Mouse (Mus musculus): ENCODE results near the gene Sestd1.

Gene Sestd1

DNA sequence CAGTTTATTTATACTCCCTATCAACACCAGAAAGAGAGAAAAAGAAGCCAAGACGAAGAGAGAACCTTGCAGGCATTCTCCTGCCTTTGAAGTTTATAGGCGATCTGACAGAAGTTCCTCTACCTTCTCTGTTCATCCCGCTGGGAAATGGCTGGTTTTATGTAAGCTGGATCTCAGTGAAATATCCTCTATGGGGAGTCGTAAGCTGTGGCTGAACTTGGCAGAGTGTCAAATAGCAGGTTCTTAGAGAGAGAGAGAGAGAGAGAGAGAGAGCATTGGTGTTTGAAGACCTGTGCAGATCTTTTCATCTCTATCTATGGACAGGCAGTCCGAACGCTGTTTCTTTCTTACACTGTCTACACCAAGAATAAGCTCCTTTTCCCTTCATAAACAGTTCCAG, 107.0 kb downstream of the Sestd1 start:
- peak; percentile 10 for DNase-seq (ENCODE audit: low spot score)

DNA sequence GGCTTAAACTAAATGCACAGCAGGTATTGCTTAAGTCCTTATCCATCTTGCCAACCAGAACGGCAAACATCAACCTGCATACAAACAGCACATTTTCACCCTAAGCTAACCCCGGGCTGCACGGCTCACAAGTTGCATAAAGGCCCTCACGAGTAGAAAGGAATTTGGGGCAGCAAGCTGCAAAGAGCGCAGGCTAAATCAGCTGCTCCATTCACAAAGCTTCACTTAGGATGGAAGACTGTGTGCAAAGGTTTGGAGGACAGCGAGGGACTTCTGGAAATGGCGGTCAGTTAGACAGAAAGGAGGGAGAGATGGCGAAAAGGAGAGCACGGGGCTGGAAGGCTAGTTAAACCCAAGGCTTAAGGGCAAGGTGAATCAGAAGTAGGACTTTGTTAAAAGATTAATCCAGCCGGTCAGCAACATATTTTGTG, 108.1 kb downstream of the Sestd1 start:
- DNase-seq (ENCODE audit: low spot score): peak; percentile 46

DNA sequence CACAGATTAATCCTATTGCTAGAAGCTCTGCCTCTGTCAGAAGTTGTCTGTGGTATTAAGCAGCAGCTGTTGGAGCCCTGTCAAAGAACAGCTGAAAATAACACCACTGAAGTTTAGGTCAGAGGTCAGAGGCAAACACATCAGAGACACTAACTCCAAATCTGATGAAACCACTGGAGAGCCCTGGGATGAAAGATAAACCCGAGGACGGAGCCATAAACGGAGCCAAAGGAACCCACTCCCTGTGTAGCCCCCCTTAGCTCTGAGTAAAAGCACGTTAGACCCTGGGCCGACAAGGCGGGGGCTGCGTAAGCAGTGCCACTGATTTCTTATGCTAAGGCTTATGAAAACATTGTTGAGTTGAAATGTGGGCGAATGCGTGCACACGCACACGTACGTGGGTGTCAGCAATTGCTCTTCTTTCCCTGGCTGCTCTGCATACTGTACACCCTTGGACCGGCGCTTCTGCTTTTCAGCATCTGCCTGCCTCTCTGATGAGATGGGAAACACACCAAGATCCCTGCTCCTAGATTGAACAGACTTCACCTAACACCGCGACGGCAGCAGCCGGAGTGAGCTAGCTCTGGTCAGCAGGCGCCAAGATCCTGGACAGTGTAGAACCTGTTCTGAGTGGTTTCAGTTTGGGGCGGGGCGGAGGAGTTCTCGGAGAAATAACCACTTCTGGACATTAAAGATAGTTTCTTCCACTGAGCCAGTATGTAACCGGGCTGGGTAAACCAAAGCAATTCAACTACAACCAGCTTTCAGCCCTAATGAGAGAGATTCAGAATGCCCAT, 108.8 kb downstream of the Sestd1 start:
- peak; percentile 71 for DNase-seq (ENCODE audit: low spot score)

DNA sequence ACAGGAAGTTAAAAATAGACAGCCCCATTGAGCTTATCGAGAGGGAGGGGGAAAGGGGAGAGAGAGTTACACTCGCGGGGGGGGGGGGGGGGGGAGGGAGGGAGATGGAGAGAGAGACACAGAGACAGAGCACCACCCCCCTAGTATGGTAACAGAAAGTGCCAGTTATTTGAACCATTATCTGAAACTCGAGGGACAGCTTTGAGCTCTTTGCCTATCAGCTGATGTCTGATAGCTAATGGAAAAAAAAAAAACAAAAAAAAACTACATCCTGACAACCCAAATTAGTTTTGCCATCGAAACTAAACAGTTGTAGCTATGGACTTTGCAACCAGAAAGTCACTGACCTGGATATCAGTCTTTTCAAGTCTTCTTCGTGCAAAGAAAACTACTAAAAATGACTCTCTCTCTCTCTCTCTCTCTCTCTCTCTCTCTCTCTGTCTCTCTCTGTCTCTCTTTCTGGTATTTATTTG, 109.7 kb downstream of the Sestd1 start, which contains the start of gene Ccdc141:
TSS of gene Ccdc141 (minus strand) at position 4 of the 473 bp plus-strand sequence.
- DNase-seq (ENCODE audit: low spot score): no peak

DNA sequence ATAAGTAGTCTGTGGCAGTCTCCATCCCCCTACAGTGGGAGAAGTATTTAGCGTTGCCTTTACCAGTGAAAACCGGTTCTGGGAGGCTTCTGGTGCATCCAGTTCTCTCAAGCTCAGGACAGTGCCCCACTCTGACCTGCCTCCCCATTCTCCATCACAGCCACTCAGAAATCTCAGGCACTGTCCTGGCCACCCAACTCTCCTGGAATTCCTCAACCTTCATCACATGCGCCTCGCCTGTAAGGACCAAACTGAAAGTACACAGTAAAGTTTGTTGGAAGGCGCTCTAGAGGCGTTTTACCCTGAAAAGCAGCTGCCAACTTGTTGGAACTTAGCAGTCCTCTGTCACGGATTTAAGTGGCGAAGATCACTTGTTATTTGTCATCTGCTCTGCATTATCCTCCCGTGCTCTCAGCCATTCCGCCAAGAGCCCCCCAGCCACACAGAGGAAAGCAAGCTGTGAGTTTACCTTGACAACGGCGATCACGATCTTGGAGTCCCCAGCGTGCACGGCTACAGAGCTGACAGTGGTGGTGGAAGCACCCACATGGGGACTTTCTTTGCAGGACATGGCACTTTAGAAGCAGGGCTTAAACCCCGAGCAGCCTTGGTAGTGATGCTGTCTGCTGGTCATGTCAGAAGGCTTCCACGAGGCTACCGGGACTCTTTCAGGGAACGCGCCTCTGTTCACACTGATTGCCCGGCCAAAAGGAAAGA, 110.3 kb downstream of the Sestd1 start:
- DNase-seq (ENCODE audit: low spot score): peak; percentile 68

DNA sequence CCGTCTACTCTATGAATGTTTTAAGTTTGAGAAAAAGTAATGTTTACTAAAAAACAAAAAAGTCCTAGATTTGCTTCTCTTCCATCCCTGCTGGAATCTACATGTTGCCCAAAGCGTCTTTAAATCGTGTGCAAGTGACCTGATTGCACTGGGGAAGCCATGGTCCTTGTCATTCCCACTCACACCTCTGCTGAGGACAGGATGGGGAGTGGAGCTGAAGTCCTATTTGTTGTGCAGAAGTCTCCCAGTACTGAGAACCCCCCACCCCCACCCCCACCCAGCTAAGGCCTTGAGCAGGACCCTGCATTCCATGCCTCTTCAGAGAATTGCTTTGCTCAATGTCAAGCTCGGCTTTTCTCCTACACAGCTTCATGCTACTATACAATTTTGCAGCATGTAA, 111.2 kb downstream of the Sestd1 start:
- no peak for DNase-seq (ENCODE audit: low spot score)

DNA sequence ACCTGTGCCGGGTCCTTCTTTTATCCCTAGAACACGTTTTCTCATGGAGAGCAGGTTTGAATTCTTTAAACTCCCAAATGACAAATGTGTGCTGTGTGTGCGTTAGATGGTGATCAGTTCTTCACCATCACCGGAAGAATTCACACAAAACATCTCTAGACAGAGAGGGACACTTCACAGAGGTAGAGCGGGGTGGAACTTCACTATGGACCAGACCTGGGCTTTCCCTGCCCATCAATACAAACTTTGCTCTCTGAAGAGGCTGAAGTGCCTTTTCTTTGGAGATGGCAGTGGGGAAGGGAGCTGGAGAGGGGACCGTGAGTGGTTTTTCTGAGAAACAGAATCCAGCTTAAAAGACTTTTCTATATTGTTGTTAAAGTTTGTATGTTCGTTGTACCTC, 111.6 kb downstream of the Sestd1 start:
- DNase-seq (ENCODE audit: low spot score): no peak

DNA sequence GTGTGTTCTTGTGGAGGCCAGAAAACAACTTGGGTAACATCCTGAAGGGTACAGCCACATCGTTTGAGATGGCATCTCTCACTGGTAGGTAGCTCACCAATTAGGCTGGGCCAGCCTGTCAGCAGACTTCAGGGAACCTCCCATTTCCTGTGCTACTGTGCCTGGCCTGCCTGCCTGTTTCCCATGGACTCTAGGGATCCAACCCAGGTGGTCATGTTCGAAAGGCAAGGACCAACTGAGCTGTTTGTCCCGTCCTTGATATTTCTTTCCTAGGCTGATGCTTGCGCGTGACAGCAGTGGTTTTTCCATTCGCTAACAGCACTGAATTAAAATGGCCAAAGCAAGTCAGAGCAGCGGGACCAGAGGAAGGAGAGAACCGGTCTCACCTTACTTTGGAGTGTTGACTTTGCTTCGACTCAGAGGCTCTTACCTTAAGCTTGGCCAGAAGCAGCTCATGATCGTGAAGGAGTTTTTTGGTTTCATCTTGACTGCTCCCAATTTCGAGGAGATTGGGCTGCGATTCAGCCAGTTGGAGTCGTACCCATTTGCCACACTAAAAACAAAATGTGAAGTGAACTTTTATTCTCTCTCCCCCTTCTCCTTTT, 112.2 kb downstream of the Sestd1 start:
- no peak for DNase-seq (ENCODE audit: low spot score)

DNA sequence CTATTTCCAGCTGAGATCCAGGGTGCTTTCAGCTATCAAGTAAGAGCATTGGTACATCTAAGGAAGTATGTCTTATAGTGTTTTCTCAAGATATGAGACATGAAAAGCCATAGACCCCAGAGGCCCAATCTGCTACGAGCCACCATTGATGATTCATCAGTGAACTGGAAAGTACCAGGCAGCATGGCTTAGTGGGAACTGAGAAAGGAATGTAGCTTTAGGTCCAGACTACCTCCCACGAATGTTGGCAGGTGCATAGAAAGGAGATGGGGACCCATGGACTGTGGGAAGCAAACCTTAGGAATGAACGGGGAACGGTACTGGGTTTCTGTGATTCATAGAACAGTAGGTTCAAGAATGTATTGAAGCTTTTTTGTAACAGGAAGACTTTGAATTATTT, 114.0 kb downstream of the Sestd1 start:
- DNase-seq (ENCODE audit: low spot score): no peak

DNA sequence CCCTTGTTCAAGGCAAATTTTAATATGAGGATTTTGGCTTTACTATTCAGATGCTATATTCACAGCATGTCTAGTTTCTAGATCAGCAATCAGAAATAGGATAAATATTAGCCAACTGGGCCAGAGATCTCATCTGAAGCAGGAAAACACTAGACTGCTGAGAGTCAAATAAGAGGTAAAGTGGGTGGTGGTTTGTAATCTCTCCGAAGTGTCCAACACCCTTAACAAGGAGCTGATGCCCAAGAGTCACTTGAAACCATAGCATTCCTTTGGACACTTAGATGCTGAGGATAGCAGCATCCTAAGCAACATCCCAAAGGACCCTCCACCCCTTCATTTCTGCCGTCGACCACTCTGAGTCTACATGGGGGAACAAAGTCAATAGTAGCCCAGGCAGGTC, 115.7 kb downstream of the Sestd1 start:
- no peak for DNase-seq (ENCODE audit: low spot score)

DNA sequence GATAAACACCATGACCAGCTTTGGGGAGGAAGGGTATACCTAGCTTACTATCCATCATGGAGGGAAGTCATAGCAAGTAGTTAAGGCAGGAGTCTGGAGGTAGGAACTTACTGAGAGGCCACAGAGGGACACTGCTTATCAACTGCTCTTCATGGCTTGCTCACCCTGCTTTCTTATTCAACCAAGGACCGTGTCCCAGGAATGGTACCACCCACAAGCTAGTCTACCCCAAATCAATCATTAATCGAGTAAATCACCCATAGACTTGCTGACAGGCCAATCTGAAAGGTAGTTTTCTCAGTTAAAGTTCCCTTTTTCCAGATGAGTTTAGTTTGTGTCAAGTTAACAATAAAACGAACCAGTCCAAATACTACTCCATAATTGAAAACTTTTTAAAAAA, 117.0 kb downstream of the Sestd1 start:
- no peak for DNase-seq (ENCODE audit: low spot score)

DNA sequence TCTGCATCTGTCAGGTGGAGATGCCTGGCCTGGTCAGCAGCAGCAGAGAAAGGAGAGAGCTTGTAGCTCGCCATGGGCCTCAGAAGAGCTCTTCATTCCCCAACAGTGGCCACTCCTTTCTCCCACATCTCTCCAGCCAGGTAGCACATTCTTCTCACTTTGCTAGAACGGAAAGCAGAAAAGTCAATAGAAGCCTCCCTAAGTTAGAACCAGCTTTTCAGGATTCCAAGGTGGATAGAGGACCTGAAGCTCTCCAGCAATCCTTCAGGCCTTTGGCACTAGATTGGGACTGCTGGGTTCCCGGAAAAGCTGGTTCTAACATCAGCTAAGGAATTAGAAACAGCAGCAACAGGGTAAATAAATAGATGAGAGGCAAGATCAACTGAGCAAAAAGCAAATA, 118.3 kb downstream of the Sestd1 start:
- DNase-seq (ENCODE audit: low spot score): no peak

DNA sequence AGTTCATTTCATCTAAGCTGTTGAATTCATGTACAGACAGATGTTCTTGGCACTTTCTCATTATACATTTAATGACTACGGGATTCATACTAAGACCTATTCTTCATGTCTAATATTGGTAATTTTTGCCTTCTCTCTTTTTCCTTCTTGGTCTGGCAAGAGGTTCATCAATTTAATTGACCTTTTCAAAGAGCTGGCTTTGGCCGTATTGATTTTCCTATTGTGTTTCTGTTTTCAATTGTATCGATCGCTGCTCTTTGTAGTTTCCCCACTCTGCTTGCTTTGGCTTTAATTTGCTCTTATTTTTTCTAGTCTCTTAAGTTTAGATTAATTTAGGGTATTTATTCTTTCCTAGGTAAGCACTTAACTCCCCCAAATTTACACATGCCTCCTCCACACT, 122.8 kb downstream of the Sestd1 start:
- DNase-seq (ENCODE audit: low spot score): no peak

DNA sequence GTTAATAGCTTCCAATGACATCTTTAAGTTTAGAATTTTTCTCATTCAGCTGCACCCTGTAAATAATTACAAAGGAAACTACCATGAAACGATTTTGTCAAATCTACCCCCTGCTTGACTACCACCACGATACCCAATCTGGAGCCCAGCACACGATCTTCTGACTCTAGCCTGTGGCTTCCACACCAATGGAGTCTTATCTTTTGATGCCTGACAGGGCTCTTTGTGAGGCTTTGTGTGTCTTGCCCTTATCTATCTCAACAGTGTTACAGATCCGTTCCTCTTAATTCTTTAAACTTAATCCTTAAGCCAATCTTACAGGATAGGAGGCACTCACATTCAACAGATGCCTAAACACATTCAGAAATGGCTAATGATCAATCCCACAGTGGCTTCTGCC, 126.3 kb downstream of the Sestd1 start:
- DNase-seq (ENCODE audit: low spot score): no peak

DNA sequence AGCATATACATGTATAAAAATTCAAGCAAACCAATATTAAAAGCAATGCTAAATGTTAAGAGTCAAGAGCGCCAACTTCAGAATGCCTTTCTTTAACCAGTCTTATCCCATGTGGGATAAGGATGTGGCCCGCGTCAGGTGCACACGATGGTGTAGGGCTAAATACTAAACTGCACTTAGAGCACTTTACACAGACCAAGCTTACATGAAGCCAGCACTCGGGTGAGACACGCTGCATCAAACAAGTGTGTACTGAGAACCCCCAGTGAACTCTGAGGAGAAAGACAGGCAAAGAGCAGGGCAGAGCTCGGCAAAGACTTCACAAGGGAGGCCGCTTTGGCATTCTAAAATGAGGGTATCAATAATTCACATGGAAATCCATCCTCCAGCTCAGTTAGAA, 129.1 kb downstream of the Sestd1 start:
- DNase-seq (ENCODE audit: low spot score): no peak

DNA sequence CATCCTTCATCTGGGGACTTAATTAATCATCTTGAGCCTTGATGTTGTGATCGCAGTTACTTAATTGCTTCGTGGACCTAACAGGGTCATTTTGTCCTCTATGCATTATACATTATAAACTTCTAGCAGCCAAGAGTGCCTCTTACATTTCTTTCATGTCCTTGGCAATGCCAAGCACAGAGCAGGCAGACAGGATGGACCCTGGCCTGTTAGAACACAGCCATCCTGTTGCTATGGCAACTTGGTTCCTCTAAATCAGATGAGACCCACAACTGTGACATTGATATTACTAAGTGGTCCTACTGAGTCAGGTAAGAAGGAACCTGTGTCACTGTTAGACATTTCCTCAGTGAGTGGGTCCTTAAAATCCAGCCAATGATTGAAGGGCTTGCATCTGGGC, 130.8 kb downstream of the Sestd1 start:
- DNase-seq (ENCODE audit: low spot score): no peak

DNA sequence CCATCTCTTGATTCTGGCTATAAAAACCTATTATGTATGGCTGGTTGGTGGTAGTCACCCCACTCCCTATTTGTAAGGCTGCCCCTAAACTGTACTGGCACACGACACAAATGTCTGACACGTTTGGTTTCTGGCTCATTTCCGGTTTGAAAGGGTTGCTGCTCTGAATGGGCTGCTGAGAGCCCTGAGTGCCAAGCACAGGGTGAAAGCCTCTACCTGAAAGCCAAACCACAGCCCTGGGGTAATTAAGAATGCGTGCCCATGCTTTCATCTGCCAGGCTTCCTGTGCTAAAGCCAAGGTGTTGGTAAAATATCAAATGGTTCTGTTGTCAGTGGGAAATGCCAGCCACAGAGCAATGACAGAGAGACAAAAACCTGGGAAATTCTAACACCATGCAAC, 132.2 kb downstream of the Sestd1 start:
- no peak for DNase-seq (ENCODE audit: low spot score)

DNA sequence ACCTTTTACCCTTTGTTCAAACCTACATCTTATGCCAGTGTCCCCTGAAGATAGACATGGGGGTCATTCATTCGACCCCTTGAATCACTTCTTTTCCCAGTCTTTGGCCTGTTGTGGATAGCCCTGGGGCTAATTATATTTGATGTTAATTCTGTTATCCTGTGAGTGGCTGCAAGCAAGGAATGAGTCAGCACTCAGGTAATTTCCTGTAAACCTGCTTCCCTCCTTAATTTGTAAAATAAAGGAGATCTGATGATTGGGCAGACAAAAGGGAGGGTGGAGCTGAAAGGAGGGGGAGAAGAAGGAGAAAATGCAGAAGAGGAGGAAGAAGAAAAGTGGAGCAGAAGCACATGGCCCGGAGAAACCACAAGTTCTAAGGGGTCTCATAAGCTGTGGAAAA, 133.4 kb downstream of the Sestd1 start:
- no peak for DNase-seq (ENCODE audit: low spot score)

DNA sequence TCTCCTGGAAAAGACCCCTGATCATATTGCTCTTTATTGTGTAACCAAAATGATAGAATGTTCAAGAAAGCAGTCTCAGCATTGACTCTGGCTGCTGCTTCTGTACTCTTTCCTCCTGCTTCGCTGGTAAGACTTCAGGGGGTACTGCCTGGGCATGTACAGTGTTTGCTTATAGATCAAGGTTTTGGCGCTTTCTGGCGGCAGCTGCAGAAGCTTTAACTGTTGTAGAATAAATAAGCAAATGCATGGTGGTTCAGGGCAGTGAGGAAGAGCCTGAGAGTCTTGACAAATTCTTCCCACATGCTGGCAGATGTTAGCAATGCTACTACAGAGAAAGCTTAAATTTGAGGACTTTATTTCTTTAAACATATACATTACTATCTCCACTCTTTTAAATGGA, 134.1 kb downstream of the Sestd1 start:
- no peak for DNase-seq (ENCODE audit: low spot score)

DNA sequence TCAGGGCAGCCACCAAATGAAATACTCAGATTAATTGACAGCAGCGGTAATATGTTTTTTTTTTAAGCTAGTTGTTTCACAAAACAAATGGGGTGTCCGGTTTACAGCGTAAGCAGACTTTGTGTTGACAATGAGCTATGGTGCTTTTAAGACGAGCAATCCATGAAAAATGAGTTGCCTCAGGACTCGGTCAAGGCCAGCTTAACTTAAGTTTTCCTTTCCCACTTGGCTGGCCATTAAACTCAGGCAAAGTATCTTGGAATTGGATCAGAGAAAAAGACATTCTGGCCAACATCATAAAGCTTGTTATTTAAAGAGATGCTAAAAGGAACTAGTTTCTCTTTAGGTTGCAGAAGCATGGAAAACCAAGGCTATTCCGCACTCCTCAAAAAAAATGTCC, 136.9 kb downstream of the Sestd1 start:
- no peak for DNase-seq (ENCODE audit: low spot score)

DNA sequence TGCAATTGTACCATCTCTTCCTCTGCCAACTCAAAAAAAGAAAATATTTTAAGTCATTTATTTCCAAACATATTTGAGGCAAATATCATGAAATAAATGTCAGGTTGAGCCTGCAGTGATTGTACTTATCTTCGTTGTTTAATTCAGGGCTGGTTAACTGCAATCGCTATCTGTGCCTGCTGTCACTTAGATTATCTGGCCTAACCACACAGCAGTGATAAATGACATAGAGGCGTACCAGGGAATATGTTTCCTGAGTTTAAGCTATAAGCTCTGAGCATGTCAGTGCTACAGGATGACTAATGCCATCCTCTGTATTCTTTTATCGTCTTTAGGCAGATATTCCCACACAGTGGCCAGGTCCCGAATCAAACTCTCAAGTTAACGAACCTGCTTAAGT, 141.5 kb downstream of the Sestd1 start:
- no peak for DNase-seq (ENCODE audit: low spot score)

DNA sequence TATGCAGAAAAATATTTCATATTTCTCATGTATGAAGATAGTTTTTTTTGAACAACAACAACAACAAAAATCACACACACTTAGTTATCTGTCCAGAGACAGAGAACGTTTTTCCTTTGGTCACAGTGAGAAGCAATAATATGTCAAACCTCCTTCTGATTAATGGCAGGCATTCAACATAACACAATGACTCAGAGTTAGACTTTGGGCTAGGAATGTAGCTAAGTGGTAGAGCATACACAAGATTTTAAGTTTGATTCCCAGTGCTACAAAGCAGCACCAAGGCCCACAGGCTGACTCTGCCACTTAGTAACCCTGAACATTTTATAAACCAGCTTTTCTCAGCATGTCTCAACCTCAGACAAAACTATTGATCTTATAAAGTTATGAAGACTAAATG, 145.5 kb downstream of the Sestd1 start:
- no peak for DNase-seq (ENCODE audit: low spot score)

DNA sequence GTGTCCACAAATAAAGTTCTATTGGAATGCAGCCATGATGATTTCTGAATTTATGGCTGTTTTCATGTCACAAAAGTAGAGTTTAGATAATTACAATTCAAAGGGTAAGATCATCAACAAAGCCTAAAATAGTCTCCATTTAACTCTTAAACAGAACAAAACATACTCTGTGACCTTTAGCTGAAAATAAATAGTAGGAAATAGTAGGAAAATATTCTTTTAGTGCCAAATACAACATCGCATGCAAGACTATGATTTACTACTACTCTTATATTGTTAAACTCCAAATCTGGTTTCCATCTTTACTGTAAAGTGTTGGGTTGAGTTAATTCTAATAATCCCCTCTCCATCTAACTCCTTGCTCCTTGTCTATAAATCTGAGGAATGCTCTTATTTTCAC, 147.0 kb downstream of the Sestd1 start:
- DNase-seq (ENCODE audit: low spot score): no peak

All from embryo, embryonic 10.5 days (tissue).